Mouse (Mus musculus) layer of hippocampus, postnatal 14 days (tissue): ENCODE results near the gene Unc93b1. TPM values are rescaled to one million over a fixed set of nuclear protein-coding genes. Genes with fewer than 3 reads are reported as not detected.

Experiments
- DNase-seq, 2 experiments: peaks; one replicate each; pipeline ENCODE4 v3.0.0; 2021 to 2022; ENCODE audit warnings: low spot score in 2 of 2, mixed read lengths in 1 of 2
- total RNA-seq, 2 experiments: library from RNA; stranded (reverse); gene quantifications; 2 replicates each; pipeline ENCODE4 v1.2.3; 2021

Unc93b1 gene
- total RNA-seq, 2 experiments from 2014 or later, result 17.1 to 18.1 TPM

DNA sequence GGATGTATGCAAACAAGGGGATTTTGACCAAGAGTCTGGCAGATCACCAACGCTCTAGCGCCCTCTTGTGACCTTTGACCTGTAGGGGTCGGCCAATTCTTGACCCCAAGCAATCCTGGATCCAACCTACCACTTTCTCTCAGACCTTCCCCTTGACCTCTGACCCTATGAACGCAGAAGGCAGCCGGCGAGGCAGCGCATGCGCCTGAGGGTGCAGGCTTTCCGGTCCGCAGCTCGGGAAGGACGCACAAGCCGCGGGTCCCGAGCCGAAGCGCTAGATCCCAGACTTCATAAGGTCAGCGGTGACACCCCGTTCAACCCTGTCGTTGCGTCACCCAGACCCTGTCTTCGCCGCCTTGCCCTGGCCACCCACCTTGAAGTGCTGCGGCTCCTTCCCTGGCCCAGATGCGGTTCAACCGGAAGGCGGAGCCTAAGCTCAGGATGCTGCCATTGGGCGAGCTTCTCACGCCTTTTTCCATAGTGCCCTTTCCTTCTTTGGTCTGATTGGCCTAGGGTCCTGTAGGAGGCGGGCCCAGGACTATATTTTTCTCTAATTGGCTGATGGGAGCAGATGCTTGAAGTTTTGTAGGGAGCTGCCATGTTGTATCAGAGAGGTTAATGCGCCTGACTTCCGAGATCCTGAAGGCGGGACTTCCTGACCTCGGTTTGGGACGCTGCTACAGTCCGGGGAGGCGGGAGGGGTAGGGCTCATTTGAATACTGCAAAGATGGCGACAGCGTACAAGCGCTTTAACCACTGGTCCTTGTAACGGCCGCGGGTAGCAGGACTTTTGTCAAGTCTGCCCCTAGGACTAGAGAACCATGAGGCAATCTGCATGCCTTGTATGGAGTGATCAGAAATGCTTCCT is 22.4 kb upstream of the Unc93b1 start, which contains the start of gene Ndufs8:
Ndufs8 (minus strand) TSS at position 438 of the 868 bp plus-strand sequence.
- DNase-seq, result peak; percentile 92 to 98

DNA sequence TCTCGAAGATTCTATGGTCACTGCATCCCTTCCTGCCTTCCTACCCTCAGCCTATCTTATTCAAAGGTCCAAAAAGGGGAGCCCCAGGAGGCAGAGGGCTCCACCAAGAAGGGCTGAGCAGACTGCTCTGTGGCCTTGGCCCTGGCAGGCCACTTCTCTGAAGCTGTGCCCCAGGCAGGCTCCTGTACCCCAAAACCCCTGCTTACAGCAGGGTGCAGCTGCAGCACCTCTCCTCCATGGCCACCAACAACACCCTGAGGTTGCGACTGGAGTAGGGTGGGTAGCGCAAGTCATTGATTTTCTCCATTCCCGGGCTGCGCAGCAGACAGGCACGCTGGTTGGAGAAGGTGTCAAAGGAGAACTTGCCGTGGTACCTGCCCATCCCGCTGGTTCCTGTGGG is 21.3 kb upstream of the Unc93b1 start:
- no peak for DNase-seq

DNA sequence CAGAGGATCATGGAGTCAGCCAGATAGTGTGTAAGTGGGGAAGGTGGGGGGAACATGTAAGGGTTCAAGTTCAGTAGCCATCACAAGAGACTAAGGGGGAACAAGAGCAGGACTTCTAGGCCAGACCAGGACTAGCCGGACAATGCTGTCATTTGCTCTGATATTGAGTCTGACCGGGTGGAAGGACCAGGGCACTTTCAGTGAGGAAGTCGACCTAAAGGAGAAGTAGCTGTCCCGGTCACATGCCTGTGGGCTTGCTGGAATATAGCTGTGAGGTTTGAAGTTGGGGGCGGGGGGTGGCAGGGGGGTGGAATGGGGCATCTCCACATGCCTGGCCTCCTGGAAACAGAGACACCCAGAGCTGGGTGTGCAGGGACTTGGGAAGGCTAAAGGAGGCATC is 20.5 kb upstream of the Unc93b1 start:
- no peak for DNase-seq

DNA sequence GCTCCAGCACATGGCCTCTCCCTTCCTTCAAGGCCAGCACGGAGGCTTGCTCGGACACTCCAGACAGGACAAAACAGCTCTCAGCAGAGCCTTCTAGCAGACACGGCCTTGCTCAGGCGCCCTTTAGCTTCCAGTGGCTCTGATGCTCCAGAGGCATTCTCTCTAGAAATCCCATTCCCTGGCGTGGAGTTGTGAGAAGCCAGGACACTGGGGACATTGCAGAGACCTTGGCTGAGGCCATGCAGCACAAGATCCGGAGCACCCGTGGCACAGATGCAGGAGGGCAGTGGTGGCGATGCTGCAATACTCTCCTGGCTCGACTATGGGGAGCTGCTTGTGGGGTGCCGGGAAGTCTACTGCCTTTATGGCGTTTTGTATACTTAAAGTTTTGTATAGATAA is 18.3 kb upstream of the Unc93b1 start:
- no peak for DNase-seq

DNA sequence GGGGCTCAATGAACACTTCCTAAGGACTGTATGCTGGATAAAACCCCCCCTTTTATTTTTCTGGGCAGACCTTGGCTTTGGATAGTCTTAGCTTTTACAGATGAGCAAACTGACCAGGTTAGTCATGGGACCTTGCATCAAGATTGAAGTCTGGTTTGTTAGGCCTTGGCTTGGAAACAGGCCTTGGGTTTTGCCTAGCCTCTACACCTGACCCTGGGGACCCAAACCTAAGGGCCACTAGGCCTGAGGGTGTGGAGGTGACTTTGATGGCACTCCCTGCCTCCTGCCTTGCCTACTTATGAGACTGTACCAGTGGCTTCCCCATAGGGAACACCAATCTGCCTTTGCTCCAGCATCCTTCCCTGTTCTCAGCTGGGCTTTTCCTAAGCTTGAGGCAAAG is 15.1 kb upstream of the Unc93b1 start:
- DNase-seq, result no peak

DNA sequence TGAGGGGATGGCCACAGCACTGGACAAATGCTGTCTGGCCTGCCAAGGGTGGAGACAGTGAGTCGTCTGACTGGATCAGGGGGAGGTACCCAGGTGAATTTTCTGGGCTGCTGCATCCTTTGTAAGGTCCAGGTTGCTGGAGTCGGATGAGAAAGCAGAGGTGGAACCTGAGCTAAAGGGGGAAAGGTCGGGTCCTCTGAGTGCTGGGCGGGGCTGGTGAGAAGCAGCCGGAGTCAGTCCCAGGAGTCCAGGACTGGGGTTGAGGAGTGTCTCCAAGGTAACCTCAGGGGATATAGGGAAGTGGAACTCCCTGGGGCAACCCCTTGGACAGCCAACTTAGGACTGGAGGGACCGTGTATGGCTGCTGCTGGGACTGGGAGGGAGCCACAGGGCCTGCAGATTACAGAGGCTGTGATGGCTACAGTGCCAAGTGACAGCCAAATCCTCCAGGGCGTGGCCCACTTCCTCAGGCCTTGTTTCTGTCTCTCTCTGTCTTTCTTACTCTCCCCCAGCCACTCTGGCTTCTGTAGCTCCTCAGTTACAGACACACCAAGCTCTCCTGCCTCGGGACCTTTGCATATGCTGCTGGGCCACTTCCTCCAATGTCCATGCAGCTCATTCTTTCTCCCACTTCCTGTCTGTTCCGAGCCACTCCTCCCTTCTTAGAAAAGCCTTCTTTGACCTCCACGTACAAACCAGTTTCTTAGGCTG is 12.2 kb upstream of the Unc93b1 start:
- DNase-seq, result no peak

DNA sequence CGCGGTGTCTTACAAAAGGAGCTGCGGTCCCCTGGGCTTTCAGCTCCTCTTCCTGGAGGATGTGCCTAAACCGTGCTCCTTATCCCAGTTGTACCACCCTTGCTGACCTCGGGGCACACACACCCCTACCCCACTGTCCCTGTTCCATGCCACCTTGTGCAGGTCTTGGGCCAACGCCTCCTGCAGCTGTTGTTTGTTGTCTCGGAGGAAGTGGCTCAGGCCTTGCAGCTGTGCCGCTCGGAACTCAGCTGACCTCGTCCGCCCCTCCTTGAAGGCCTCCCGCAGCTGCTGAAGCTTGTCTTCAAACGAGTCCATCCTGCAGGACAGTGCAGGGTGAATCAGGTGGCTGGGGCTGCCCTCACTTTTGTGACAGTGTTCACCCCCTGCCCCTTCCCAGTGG is 11.4 kb upstream of the Unc93b1 start:
- DNase-seq, result no peak

DNA sequence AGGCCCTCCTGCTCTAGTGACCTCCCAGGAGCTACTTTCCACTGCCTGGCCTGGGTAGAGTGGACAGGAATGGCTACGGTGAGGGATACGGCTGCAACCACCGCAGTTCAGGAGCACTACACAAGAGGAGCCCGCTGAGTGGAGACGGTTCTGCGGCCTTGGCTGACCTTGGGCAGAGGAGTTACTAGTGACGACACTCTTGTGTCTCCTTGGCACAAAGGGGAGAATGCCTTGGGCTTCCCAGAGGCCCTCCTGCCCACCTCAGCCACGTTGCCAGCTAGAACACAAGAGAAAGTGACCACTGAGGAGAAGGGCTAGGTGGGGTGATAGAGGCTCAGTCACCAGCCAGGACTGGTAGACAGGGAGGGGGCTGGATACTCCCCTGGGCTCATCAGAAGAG is 10.8 kb upstream of the Unc93b1 start:
- DNase-seq, result no peak

DNA sequence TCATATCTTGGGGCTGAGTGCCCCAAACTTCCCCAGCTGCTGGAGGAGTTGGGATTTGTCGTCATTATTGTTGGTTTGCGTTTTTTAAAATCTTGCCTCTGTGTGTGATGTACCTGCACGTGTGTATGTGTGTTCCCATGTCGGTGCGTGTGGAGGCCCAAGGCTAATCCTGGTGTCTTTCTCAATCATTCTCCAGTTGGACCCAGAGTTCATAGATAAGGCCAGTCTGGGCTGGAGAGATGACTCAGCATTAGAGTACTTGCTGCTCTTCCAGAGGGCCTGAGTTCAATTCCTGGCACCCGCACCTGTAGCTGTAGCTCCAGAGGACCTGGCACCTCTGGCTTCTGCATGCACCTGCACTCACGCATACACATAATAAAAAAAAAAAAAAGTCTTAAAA is 10.1 kb upstream of the Unc93b1 start:
- DNase-seq, result no peak

DNA sequence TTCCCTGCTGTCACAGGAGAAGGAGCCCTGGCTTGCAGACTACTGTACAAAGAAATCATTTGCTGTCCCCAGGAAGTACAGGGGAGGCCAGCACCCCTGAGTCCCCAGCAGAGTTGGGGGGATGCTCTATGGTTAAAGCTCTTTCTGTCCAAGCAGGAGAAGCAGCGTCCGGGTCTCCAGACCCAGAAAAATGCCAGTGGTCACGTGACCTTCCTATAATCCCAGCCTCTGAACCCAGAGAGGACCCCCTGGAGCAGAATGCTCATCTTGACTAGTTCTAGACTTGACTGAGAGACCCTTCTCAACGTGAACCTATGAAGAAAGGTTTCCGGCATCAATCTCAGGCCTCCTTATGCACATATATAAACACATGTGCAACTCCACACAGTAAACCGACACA is 9.1 kb upstream of the Unc93b1 start:
- DNase-seq, result no peak

DNA sequence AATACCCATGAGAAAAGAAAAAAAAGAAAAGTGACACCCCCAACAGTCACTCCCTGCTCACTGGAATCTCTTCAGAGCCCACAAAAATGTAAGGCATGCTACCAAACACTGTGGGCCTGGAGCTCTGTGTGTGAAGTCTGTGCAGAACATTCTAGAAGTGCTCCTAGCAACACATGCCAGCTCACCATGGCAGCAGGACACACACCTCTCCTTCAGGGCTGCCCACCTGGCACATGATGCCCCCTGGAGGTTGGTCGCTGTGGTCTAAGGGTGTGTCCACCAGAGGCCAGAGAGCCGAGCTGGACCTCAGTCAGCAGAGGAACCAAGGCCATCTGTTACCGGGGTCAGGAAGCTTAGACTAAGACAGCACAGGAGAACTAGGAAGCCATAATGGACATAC is 8.7 kb upstream of the Unc93b1 start:
- no peak for DNase-seq

DNA sequence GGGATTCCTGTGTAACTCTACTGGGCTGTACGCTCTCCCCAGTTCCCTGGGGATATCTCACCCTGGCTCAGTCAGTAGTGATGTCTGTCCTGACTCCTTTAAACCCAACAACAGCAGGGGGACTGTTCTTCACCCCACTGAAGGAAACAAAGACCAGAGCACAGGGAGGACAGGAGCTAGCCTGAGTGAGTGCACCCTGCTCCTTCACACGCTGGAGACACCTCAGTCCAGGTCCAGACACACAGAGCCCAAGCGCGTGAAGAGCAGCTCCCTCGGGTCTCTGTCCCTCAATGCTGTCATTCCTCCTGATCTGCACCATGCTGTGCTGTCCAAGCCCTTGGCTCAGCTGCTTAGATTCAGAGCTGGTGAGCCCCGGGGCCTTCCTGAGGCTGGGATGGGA is 8.3 kb upstream of the Unc93b1 start:
- DNase-seq, result no peak

DNA sequence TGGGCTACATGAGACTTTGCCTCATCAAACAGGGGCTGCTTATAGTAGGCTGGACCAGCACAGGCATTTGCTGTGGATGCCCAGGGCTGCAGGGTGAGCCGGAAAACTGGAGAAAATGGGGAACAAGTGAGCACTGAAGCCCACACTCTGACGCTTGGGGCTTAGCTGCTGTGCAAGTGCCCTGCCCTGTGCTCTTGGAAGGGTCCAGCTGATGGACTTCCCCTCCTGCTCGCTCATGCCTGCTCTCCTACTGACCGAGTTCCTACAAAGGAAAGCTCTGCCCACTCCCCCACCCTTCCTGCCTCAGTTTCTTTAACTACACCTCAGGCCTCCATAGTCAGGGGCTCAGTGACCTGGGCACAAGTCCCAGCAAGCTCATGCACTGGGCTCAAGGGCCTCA is 7.0 kb upstream of the Unc93b1 start:
- DNase-seq, result no peak

DNA sequence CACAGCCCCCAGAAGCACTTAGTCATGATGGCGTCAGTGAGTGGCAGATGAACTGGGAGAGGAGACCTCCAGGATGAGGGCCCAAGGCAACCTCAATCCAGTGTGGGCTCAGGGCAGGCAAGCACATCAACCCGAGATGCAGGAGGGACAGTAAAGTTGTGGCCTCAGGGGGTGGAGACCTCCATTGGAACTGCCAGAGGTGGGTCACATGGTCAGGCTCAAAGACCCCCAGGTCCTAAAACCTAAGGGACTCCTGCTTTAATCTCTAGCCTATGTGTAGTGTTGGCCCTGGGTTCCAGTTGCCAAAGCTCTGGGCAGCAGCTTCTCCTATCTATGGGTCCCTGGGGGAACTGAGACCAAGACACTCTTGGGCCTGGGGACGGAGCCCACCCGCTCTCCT is 6.2 kb upstream of the Unc93b1 start:
- DNase-seq, result no peak

DNA sequence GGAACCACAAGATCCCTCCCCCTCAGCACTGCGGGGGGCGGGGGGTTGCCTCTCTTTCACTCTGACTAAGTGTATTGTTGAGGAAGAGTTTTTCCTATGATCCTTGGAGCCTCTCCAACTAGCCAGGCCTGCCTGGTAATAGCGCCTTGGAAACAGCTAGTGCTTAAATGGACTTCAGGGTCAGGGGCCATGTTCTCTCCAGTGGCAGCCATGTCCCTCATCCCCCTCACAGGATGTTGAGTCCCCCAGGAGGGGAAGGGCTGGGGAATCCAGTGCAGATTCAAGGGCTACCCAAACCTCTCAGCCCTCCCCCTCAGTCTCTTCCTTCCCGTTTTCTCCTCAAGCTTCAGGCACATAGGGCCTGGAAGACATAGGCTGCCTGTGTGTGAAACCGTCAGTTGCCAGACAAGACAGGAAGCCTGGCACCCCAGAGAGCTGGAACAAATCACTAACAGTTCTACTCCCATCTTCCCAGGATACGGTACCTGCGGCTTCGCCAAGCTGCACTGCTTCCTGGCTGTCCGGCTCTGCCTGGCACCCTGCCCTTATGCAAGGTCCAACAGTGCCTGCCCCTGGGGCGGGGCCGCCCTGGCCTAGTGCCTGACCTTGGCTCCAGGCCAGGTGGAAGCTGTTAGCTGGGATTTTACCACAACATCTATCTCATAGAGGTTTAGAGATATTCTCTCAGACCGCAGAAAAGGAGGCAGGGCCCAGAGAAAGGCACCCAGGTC is 5.6 kb upstream of the Unc93b1 start, which contains the start of gene Aldh3b1:
Aldh3b1 (minus strand) TSS at position 598 of the 731 bp plus-strand sequence.
- peak; percentile 58 to 60 for DNase-seq

DNA sequence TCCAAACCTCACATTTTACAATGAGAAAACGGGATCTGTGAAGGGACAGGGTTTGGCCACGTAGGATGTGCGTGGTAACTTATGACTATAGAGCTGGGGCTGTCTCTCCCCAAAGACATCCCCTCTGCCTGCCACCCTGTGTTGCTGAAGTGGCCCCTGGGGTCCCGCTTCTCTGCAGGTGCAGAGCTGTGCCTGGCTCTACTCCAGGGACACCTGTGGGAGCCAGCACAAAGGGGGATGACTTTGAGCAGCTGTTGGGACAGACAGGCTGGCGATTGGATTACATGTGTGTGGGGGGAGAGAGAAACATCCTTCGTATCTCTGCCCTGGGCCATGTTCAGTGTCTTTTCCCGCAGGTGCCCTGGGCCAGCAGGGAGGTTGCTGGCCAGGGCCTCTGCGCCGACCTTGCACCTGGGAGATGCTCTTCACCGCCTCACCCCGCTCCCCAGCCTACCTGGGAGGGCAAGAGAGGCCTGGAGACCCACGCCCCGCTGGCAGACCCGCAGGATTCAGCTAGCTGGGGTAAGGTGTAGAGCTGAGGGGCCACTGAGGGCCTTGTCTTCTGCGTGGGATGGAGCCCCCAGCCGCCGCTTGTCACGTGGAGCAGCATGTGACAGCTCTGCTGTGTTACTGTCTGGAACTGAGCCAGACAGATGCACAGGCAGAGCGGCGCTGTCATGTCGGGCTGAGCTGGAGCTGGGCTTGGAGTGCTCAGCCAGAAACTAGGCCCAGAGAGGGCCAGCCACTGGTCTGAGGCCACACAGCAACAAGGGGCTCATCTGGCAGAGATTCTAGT is 4.5 kb upstream of the Unc93b1 start:
- DNase-seq, result no peak

DNA sequence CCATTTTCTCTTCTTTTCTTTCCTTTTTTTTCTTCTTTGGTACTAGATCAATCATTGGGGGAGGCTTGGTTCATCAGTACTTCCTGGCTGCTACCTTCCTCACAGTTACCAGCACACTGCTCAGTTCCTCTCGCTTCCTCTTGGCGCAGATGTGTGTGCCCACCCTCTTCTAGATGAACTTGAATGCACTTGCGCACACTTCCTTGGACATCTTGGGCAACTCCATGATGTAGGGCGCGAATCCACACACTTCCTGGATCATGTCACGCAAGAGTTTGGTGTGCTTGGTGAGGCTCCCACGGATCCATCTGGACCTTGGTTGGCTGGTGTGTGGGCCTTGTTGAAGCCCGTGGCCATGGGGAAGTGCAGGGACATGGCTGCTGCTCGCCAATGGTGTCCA is 3.3 kb upstream of the Unc93b1 start:
- DNase-seq, result no peak

DNA sequence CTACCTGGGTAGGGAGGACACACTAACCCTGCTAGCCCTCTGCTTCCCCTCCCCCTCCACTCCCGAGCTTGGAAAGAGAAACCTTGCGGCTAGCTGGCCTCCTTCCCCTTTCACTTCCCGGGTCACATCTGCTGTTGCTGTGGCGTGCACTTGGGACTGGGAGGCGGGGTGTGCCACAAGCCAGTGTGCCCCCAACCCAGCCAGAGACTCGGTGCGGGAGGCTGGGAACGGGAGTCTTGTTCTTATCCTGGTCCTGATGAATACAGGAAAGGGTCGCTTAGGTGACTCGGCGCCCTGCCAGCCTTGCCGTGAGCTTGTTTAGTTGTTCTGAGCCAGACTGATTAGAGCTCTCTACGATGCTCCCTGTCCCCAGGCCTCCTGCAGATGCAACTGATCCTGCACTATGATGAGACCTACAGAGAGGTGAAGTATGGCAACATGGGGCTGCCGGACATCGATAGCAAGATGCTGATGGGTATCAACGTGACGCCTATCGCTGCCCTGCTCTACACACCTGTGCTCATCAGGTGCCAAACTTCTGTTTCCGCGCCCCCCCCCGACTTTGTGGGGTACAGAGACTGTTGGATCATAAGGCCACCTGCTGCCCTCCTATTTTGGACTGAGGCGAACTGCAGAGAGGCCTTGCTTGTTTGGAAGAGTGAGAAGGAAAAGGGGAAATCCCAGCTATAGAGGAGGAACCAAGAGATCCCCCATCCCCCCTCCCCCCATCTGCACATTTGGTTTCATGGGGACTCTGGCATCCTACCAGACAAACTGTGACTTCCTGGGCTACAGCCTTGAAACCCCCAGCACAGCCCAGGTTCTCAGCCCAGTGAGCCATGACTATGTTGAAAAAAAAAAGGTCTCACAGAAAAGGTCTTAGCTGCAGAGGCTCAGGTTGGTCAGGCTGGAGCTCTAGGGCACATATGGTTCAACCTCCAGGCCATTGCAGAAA is 1.2 kb downstream of the Unc93b1 start:
- peak in 1 of 2 experiments; percentile 47 for DNase-seq

DNA sequence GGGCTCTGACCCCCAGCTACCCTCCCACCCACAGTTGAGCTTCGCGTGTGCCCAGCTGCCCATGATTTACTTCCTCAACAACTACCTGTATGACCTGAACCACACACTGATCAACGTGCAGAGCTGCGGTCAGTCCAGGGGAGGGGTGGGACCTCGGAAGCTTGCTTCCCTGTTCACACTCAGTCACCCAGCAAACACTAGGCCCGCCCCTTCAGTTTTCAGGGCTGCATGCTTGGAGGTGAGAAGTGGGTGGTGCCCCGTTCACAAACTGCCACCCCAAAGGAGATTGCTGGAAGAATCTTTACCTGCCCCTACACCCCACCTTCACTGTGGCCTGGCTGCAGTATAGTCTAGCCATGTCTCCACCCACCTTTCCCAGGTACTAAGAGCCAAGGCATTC is 7.3 kb downstream of the Unc93b1 start:
- no peak for DNase-seq
